Mouse (Mus musculus): Measurements from ENCODE around the gene Pygo1. TPM values are rescaled to one million over a fixed set of nuclear protein-coding genes. Genes with fewer than 3 reads are reported as not detected.

Pygo1 gene
- total RNA-seq, 2 experiments from 2014 or later = not detected

DNA sequence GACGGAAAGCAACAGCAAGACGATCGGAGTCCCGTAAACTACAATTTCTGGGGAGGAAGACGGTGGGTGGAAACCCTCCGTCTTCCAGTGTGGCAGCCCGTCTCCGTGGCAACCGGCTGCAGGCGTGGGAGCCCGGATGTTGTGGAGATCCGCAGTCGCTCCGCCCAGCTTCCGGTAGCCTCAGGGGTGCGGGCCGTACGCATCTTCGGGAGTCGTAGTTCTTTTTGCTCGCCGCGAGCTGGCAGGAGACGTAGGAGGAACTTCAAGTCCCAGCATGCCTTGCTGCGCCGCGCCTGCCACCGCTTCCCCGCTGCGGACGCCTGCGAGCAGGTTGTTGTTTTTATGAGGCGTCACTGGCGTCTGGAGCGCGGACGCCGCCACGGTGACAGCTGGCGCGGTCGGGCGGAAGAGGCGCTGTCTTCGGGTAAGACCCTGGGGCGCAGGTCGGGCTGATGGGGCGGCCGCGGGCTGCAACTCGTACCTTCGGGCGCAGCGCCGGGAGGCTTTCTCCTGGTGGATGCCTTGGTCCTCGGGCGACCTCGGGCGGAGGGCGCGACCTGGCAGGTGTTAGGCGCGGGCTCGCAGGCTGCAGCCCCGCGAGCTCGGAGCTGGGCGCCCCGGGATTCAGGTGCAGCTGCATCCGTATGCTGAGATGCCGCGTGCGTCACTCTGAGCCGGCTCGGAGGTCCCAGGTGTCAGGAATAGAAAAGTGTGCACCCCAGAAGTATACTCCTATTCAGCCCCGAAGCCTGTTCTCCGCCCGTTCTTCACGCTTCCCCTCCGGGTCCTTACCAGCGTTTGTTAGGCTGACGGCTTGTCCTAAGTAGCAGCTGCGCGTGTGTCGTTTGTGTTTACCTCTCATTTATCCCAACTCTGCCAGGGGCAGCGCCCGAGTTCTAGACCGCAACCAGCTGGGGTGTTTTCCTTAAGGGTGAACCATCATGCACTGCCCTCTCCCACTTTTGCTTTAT lies 60.1 kb downstream of the Pygo1 start, which contains the start of the genes Ccpg1os and Ccpg1:
TSS of gene Ccpg1os (minus strand) at position 133 of the 971 bp plus-strand sequence.
TSS of gene Ccpg1 (plus strand) at position 180 of the 971 bp plus-strand sequence.
- ATAC-seq (replicated peaks; ENCODE audit: low FRiP score, poor library complexity, severe bottlenecking) = peak; percentile 99

DNA sequence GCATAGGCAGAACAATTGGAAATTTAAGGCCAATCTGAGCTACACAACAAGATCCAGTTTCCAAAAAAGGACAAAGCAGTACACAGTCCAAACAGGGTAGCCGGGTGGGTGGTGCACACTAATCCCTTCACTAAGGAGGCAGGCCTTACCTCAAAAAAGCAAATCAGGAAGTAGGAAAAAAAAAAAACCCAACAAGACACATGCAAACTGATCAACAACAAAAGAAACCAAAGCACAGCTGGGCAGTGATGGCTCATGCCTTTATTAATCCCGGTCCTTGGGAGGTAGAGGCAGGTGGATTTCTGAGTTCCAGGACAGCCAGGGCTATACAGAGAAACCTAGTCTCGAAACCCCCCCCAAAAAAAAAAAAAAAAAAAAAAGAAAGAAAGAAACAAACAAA lies 62.3 kb downstream of the Pygo1 start:
- no peak for ATAC-seq (replicated peaks; ENCODE audit: low FRiP score, poor library complexity, severe bottlenecking)

DNA sequence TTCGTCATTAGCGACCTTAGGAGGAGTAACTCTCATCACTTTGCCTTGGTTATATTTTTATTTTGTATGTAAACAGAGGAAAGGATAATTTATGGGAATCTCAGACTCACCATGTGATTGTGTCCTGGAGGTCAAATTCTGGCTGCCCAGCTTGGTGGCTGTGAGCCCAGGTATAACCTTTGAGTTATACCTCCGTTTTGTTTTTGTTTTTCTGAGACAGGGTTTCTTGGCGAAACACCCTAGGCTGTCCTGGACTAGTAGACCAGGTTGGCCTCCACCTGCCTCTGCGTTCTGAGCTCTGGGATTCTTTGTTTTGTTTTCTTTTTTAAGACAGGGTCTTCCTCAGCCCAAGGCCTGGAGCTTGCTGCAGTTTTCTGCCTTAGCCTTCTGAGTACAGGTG lies 63.3 kb downstream of the Pygo1 start:
- no peak for ATAC-seq (replicated peaks; ENCODE audit: low FRiP score, poor library complexity, severe bottlenecking)

DNA sequence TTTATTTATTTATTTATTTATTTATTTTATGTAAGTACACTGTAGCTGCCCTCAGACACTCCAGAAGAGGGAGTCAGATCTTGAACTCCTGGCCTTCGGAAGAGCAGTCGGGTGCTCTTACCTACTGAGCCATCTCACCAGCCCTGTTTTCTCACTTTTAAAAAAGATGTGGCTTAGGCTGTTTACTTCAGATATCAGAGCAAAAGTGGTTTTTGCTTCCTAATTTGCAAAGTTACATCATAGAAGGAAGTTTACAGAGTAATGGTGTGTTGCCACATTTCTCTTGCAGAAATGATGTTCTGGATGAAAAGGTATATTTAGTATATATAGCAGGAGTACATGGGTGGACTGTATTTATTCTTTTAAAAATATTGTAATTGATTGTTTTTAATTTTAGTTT lies 66.0 kb downstream of the Pygo1 start:
- ATAC-seq (replicated peaks; ENCODE audit: low FRiP score, poor library complexity, severe bottlenecking) = no peak

- no peak for ATAC-seq (replicated peaks; ENCODE audit: low FRiP score, poor library complexity, severe bottlenecking)
These were observed 67.1 kb downstream of the Pygo1 start for GRCm38 (mm10) chr9:72992576-72992975.

- ATAC-seq (replicated peaks; ENCODE audit: low FRiP score, poor library complexity, severe bottlenecking) = no peak
These were observed 70.7 kb downstream of the Pygo1 start for GRCm38 (mm10) chr9:72996167-72996566.

- no peak for ATAC-seq (replicated peaks; ENCODE audit: low FRiP score, poor library complexity, severe bottlenecking)
These were observed 71.4 kb downstream of the Pygo1 start for GRCm38 (mm10) chr9:72996806-72997205.

GRCm38 (mm10) chr9:73000487-73000886 lies 75.0 kb downstream of the Pygo1 start:
- ATAC-seq (replicated peaks; ENCODE audit: low FRiP score, poor library complexity, severe bottlenecking) = no peak

GRCm38 (mm10) chr9:73001314-73002011 lies 76.0 kb downstream of the Pygo1 start:
- no peak for ATAC-seq (replicated peaks; ENCODE audit: low FRiP score, poor library complexity, severe bottlenecking)

Other genes starting within 250 kb of the Pygo1 start
- not detected in 2 replicates for gene Prtg, start 118.8 kb upstream of the Pygo1 start, total RNA-seq (2015; ENCODE audit: low replicate concordance)
- gene Prtg, start 118.8 kb upstream of the Pygo1 start, total RNA-seq (2017; ENCODE audit: low replicate concordance) = not detected in 2 replicates
- not detected in 2 replicates for gene Dyx1c1, start 33.1 kb downstream of the Pygo1 start, total RNA-seq (2015; ENCODE audit: low replicate concordance)
- not detected in 2 replicates for gene Dyx1c1, start 33.1 kb downstream of the Pygo1 start, total RNA-seq (2017; ENCODE audit: low replicate concordance)
- gene Gm44503, start 33.2 kb downstream of the Pygo1 start, total RNA-seq (2015; ENCODE audit: low replicate concordance) = not detected in 2 replicates
- not detected in 2 replicates for gene Gm44503, start 33.2 kb downstream of the Pygo1 start, total RNA-seq (2017; ENCODE audit: low replicate concordance)
- gene Ccpg1os, start 59.7 kb downstream of the Pygo1 start, total RNA-seq (2015; ENCODE audit: low replicate concordance) = 2.5 and 4.6 TPM in 2 replicates
- 0.94 and 6.7 TPM in 2 replicates for gene Ccpg1os, start 59.7 kb downstream of the Pygo1 start, total RNA-seq (2017; ENCODE audit: low replicate concordance)
- 42.7 and 47.0 TPM in 2 replicates for gene Ccpg1, start 59.8 kb downstream of the Pygo1 start, total RNA-seq (2015; ENCODE audit: low replicate concordance)
- 88.7 and 93.5 TPM in 2 replicates for gene Ccpg1, start 59.8 kb downstream of the Pygo1 start, total RNA-seq (2017; ENCODE audit: low replicate concordance)
- gene Pigb, start 114.7 kb downstream of the Pygo1 start, total RNA-seq (2015; ENCODE audit: low replicate concordance) = 4.0 and 4.6 TPM in 2 replicates
- 3.1 and 4.0 TPM in 2 replicates for gene Pigb, start 114.7 kb downstream of the Pygo1 start, total RNA-seq (2017; ENCODE audit: low replicate concordance)
- 21.7 and 22.2 TPM in 2 replicates for gene Rab27a, start 119.2 kb downstream of the Pygo1 start, total RNA-seq (2015; ENCODE audit: low replicate concordance)
- 27.3 and 28.9 TPM in 2 replicates for gene Rab27a, start 119.2 kb downstream of the Pygo1 start, total RNA-seq (2017; ENCODE audit: low replicate concordance)
- gene Khdc3, start 176.2 kb downstream of the Pygo1 start, total RNA-seq (2015; ENCODE audit: low replicate concordance) = not detected in 2 replicates
- not detected in 2 replicates for gene Khdc3, start 176.2 kb downstream of the Pygo1 start, total RNA-seq (2017; ENCODE audit: low replicate concordance)
- not detected in 2 replicates for gene Gm20509, start 176.8 kb downstream of the Pygo1 start, total RNA-seq (2015; ENCODE audit: low replicate concordance)
- gene Gm20509, start 176.8 kb downstream of the Pygo1 start, total RNA-seq (2017; ENCODE audit: low replicate concordance) = not detected in 2 replicates
- 18.3 and 26.1 TPM in 2 replicates for gene Rsl24d1, start 187.8 kb downstream of the Pygo1 start, total RNA-seq (2015; ENCODE audit: low replicate concordance)
- 13.4 and 34.7 TPM in 2 replicates for gene Rsl24d1, start 187.8 kb downstream of the Pygo1 start, total RNA-seq (2017; ENCODE audit: low replicate concordance)